Mouse (Mus musculus): ENCODE measurements around the gene Cnpy3. TPM values are rescaled to one million over a fixed set of nuclear protein-coding genes. Genes with fewer than 3 reads are reported as not detected.

The Cnpy3 gene
- polyA plus RNA-seq, 1 experiment = 67.1 TPM

- H3K36me3 ChIP-seq (ENCODE audit: control insufficient read depth, insufficient read depth, low read length) = peaks cover 4% of the 10 kb centered on the region; the same call in 1 of the 2 replicates
- DNase-seq = no peak
- no peaks in the 10 kb centered on the region for H3K27me3 ChIP-seq (ENCODE audit: control insufficient read depth, insufficient read depth, low read length)
- peak overlapping the region; percentile 76 for H3K4me3 ChIP-seq (ENCODE audit: control insufficient read depth, insufficient read depth, low read length)
- H3K27ac ChIP-seq (ENCODE audit: control insufficient read depth, insufficient read depth, low read length) = peak overlapping the region; percentile 63
- TF ChIP-seq POLR2A (IDR thresholded peaks at IDR 0.05; ENCODE audit: control insufficient read depth, extremely low read depth, insufficient read depth, low read length, poor library complexity) (no peak), CTCF (IDR thresholded peaks at IDR 0.05; ENCODE audit: borderline replicate concordance, control insufficient read depth, extremely low read depth, insufficient read depth, low read length, poor library complexity) (no peak)
- WGBS = under 1% methylated on average over 7 of the region's 7 CpGs
- peaks cover 15% of the 10 kb centered on the region for H3K4me1 ChIP-seq (replicated peaks; ENCODE audit: control insufficient read depth, insufficient read depth, low read length)
These were observed 39.6 kb downstream of the Cnpy3 start for GRCm38 (mm10) chr17:46712442-46712841.

DNA sequence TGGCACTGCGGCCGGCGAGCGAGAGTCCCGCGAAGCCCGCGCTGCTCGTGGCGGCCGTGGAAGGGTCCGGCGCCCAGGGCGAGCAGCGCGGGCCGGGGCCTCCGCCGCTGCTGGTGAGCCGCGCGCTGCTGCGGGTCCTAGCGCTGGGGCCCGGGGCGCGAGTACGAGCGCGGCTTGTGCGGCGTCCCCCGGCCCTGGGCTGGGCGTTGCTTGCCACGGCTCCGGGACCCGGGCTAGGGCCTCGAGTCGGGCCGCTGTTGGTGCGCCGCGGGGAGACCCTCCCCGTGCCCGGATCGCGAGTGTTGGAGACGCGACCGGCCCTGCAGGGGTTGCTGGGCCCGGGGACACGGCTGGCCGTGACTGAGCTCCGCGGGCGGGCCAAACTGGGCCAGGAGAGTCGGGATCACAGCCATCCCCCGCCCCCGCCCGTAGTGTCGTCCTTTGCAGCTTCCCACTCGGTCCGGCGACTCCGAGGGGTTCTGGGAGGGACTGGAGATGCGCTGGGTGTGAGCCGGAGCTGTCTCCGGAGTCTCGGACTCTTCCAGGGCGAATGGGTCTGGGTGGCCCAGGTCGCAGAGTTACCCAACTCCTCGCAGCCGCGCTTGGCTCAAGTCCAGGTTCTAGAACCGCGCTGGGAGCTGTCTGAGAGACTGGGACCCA lies 40.3 kb downstream of the Cnpy3 start:
- TF ChIP-seq CTCF (IDR thresholded peaks at IDR 0.05; ENCODE audit: borderline replicate concordance, control insufficient read depth, extremely low read depth, insufficient read depth, low read length, poor library complexity) = no peak
- no peak for TF ChIP-seq POLR2A (IDR thresholded peaks at IDR 0.05; ENCODE audit: control insufficient read depth, extremely low read depth, insufficient read depth, low read length, poor library complexity)
- peaks cover 15% of the 10 kb centered on the region for H3K4me1 ChIP-seq (replicated peaks; ENCODE audit: control insufficient read depth, insufficient read depth, low read length)
- WGBS = under 1% methylated on average over 76 of the region's 76 CpGs
- H3K36me3 ChIP-seq (ENCODE audit: control insufficient read depth, insufficient read depth, low read length) = peaks cover 4% of the 10 kb centered on the region; the same call in 1 of the 2 replicates
- H3K27ac ChIP-seq (ENCODE audit: control insufficient read depth, insufficient read depth, low read length) = peak overlapping the region; percentile 63
- peak; percentile 18 for DNase-seq
- no peaks in the 10 kb centered on the region for H3K27me3 ChIP-seq (ENCODE audit: control insufficient read depth, insufficient read depth, low read length)
- H3K4me3 ChIP-seq (ENCODE audit: control insufficient read depth, insufficient read depth, low read length) = peak overlapping the region; percentile 76

GRCm38 (mm10) chr17:46710959-46711597 lies 40.9 kb downstream of the Cnpy3 start, which contains the start of gene Pex6:
Gene Pex6, plus strand, starts transcription at chr17:46711463.
- peak within 1 kb of the TSS; percentile 63 for H3K27ac ChIP-seq (ENCODE audit: control insufficient read depth, insufficient read depth, low read length)
- TF ChIP-seq CTCF (IDR thresholded peaks at IDR 0.05; ENCODE audit: borderline replicate concordance, control insufficient read depth, extremely low read depth, insufficient read depth, low read length, poor library complexity) (no peak), POLR2A (IDR thresholded peaks at IDR 0.05; ENCODE audit: control insufficient read depth, extremely low read depth, insufficient read depth, low read length, poor library complexity) (peak; percentile 77)
- WGBS = 6% methylated on average over 36 of the region's 36 CpGs
- peaks cover 4% of the 10 kb centered on the region; the same call in 1 of the 2 replicates for H3K36me3 ChIP-seq (ENCODE audit: control insufficient read depth, insufficient read depth, low read length)
- no peaks in the 10 kb centered on the region for H3K27me3 ChIP-seq (ENCODE audit: control insufficient read depth, insufficient read depth, low read length)
- H3K4me1 ChIP-seq (replicated peaks; ENCODE audit: control insufficient read depth, insufficient read depth, low read length) = peaks cover 15% of the 10 kb centered on the region
- H3K4me3 ChIP-seq (ENCODE audit: control insufficient read depth, insufficient read depth, low read length) = peak within 1 kb of the TSS; percentile 76
- peak; percentile 92 for DNase-seq

DNA sequence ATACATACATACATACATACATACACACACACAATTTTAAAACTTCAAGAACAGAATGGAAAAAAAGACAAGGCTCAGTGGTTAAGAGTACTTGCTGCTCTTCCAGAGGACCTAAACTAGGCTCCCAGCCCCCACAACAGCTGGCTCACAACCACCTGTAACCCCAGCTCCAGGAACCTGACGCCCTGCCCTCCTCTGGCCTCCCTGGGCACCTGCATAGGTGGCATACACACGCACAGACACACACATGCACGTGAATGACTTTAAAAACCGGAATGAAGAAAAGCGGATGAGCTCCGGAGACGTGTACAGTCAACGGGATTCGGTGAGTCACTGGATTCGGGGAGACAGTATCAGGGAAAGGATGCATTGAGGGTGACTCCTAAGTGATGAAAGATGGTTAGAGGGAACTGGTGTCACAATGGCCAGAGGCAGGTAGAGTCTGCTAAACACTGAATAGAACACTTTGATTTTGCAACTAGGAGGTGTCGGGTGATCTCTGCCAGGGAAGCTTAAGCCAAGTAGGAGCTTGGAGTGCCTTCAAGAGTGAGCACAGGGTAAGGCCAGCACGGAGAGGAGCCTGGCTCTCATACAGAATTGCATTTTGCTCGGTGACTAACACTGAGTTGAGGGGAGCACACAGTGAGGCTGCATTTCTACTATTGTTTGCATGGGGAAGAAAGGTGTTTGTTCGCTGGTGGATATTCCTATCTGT lies 45.5 kb downstream of the Cnpy3 start:
- DNase-seq = no peak
- peaks cover 33% of the 10 kb centered on the region for H3K4me1 ChIP-seq (replicated peaks; ENCODE audit: control insufficient read depth, insufficient read depth, low read length)
- no peak overlapping the region for H3K27ac ChIP-seq (ENCODE audit: control insufficient read depth, insufficient read depth, low read length)
- no peak overlapping the region for H3K4me3 ChIP-seq (ENCODE audit: control insufficient read depth, insufficient read depth, low read length)
- WGBS = 95% methylated on average over 14 of the region's 14 CpGs
- TF ChIP-seq POLR2A (IDR thresholded peaks at IDR 0.05; ENCODE audit: control insufficient read depth, extremely low read depth, insufficient read depth, low read length, poor library complexity) = no peak
- no peak for TF ChIP-seq CTCF (IDR thresholded peaks at IDR 0.05; ENCODE audit: borderline replicate concordance, control insufficient read depth, extremely low read depth, insufficient read depth, low read length, poor library complexity)
- H3K27me3 ChIP-seq (ENCODE audit: control insufficient read depth, insufficient read depth, low read length) = no peaks in the 10 kb centered on the region
- H3K36me3 ChIP-seq (ENCODE audit: control insufficient read depth, insufficient read depth, low read length) = no peaks in the 10 kb centered on the region

GRCm38 (mm10) chr17:46704887-46705835 lies 46.9 kb downstream of the Cnpy3 start, which contains the start of gene Ppp2r5d:
Gene Ppp2r5d, minus strand, starts transcription at chr17:46705111.
- Histone ChIP-seq H3K36me3 (ENCODE audit: control insufficient read depth, insufficient read depth, low read length) (no peaks in the 10 kb centered on the region), H3K27ac (ENCODE audit: control insufficient read depth, insufficient read depth, low read length) (peak within 1 kb of the TSS; percentile 69), H3K27me3 (ENCODE audit: control insufficient read depth, insufficient read depth, low read length) (no peaks in the 10 kb centered on the region), H3K4me3 (ENCODE audit: control insufficient read depth, insufficient read depth, low read length) (peak within 1 kb of the TSS; percentile 80), H3K4me1 (replicated peaks; ENCODE audit: control insufficient read depth, insufficient read depth, low read length) (peaks cover 29% of the 10 kb centered on the region)
- WGBS = under 1% methylated on average over 48 of the region's 48 CpGs
- TF ChIP-seq POLR2A (IDR thresholded peaks at IDR 0.05; ENCODE audit: control insufficient read depth, extremely low read depth, insufficient read depth, low read length, poor library complexity) = peak; percentile 82
- TF ChIP-seq CTCF (IDR thresholded peaks at IDR 0.05; ENCODE audit: borderline replicate concordance, control insufficient read depth, extremely low read depth, insufficient read depth, low read length, poor library complexity) = 0 out of 2 replicates have a peak, but pooled peaks have one; percentile 50
- DNase-seq = peak; percentile 96

Data from thymus, adult 2 months (tissue).